Mouse (Mus musculus): ENCODE data around the gene Glis1. TPM values are rescaled to one million over a fixed set of nuclear protein-coding genes. Genes with fewer than 3 reads are reported as not detected.
A peak's percentile ranks its signal among the peaks of the same experiment; 100 is the strongest.

The Glis1 gene
- polyA plus RNA-seq, 1 experiment from 2014 or later: 1.0 TPM

- H3K27ac ChIP-seq (ENCODE audit: low read length): no peak overlapping the region
Observed at GRCm38 (mm10) chr4:107611888-107612650, 177.7 kb downstream of the Glis1 start.

GRCm38 (mm10) chr4:107617596-107618230, 183.3 kb downstream of the Glis1 start:
- H3K27ac ChIP-seq (ENCODE audit: low read length): no peak overlapping the region
- no peaks in the 10 kb centered on the region for H3K36me3 ChIP-seq (ENCODE audit: control insufficient read depth, insufficient read depth, low read length)
- no peaks in the 10 kb centered on the region for H3K4me1 ChIP-seq (replicated peaks; ENCODE audit: control insufficient read depth, insufficient read depth, low read length)
- H3K9me3 ChIP-seq (ENCODE audit: control insufficient read depth, low read length): no peaks in the 10 kb centered on the region
- ATAC-seq (ENCODE audit: low read depth): no peak
- WGBS: 42% methylated on average over 6 of the region's 6 CpGs
- no peak overlapping the region for H3K9ac ChIP-seq (ENCODE audit: low read length)
- no peaks in the 10 kb centered on the region for H3K27me3 ChIP-seq (ENCODE audit: control insufficient read depth, insufficient read depth, low read depth, low read length)
- H3K4me2 ChIP-seq (ENCODE audit: low read depth, low read length): no peak overlapping the region
- H3K4me3 ChIP-seq (ENCODE audit: low read length): no peak overlapping the region

More at GRCm38 (mm10) chr4:107611888-107612650, 177.7 kb downstream of the Glis1 start:
- no peak for ATAC-seq (ENCODE audit: low read depth)
- Histone ChIP-seq H3K4me1 (replicated peaks; ENCODE audit: control insufficient read depth, insufficient read depth, low read length) (no peaks in the 10 kb centered on the region), H3K36me3 (ENCODE audit: control insufficient read depth, insufficient read depth, low read length) (no peaks in the 10 kb centered on the region), H3K9me3 (ENCODE audit: control insufficient read depth, low read length) (no peaks in the 10 kb centered on the region), H3K27me3 (ENCODE audit: control insufficient read depth, insufficient read depth, low read depth, low read length) (no peaks in the 10 kb centered on the region), H3K4me3 (ENCODE audit: low read length) (no peak overlapping the region), H3K4me2 (ENCODE audit: low read depth, low read length) (no peak overlapping the region), H3K9ac (ENCODE audit: low read length) (no peak overlapping the region)
- 44% methylated on average over 9 of the region's 9 CpGs for WGBS

DNA sequence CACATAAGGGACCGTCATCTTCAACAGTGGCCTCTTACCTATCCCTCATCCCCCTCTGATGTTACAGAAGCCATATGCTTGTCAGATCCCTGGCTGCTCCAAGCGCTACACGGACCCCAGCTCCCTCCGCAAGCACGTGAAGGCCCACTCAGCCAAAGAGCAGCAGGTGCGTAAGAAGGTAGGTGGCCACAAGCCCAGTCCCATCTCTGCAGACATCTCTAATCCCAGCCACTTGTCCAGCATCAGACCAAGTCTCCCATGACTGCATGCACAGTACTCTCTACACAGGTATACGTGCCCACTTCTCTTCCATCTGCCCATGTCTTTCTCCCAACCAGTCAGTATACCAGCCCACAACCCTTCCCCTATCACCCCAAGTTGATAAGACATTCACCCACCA, 185.1 kb downstream of the Glis1 start:
- WGBS: 88% methylated on average over 7 of the region's 7 CpGs
- Histone ChIP-seq H3K4me2 (ENCODE audit: low read depth, low read length) (no peak overlapping the region), H3K9me3 (ENCODE audit: control insufficient read depth, low read length) (no peaks in the 10 kb centered on the region), H3K4me3 (ENCODE audit: low read length) (no peak overlapping the region), H3K27ac (ENCODE audit: low read length) (no peak overlapping the region), H3K9ac (ENCODE audit: low read length) (no peak overlapping the region), H3K4me1 (replicated peaks; ENCODE audit: control insufficient read depth, insufficient read depth, low read length) (no peaks in the 10 kb centered on the region), H3K36me3 (ENCODE audit: control insufficient read depth, insufficient read depth, low read length) (no peaks in the 10 kb centered on the region), H3K27me3 (ENCODE audit: control insufficient read depth, insufficient read depth, low read depth, low read length) (no peaks in the 10 kb centered on the region)
- ATAC-seq (ENCODE audit: low read depth): no peak

GRCm38 (mm10) chr4:107621366-107621765, 187.0 kb downstream of the Glis1 start:
- no peak overlapping the region for H3K27ac ChIP-seq (ENCODE audit: low read length)
- 57% methylated on average over 5 of the region's 5 CpGs for WGBS
- no peak overlapping the region for H3K4me2 ChIP-seq (ENCODE audit: low read depth, low read length)
- no peak for ATAC-seq (ENCODE audit: low read depth)
- H3K27me3 ChIP-seq (ENCODE audit: control insufficient read depth, insufficient read depth, low read depth, low read length): no peaks in the 10 kb centered on the region
- H3K9ac ChIP-seq (ENCODE audit: low read length): no peak overlapping the region
- H3K4me3 ChIP-seq (ENCODE audit: low read length): no peak overlapping the region
- no peaks in the 10 kb centered on the region for H3K36me3 ChIP-seq (ENCODE audit: control insufficient read depth, insufficient read depth, low read length)
- H3K4me1 ChIP-seq (replicated peaks; ENCODE audit: control insufficient read depth, insufficient read depth, low read length): no peaks in the 10 kb centered on the region
- no peaks in the 10 kb centered on the region for H3K9me3 ChIP-seq (ENCODE audit: control insufficient read depth, low read length)

- no peaks in the 10 kb centered on the region for H3K9me3 ChIP-seq (ENCODE audit: control insufficient read depth, low read length)
- 56% methylated on average over 6 of the region's 6 CpGs for WGBS
- H3K9ac ChIP-seq (ENCODE audit: low read length): no peak overlapping the region
- no peak overlapping the region for H3K27ac ChIP-seq (ENCODE audit: low read length)
- H3K4me2 ChIP-seq (ENCODE audit: low read depth, low read length): no peak overlapping the region
- H3K4me3 ChIP-seq (ENCODE audit: low read length): no peak overlapping the region
- no peak for ATAC-seq (ENCODE audit: low read depth)
- no peaks in the 10 kb centered on the region for H3K36me3 ChIP-seq (ENCODE audit: control insufficient read depth, insufficient read depth, low read length)
- H3K27me3 ChIP-seq (ENCODE audit: control insufficient read depth, insufficient read depth, low read depth, low read length): no peaks in the 10 kb centered on the region
- H3K4me1 ChIP-seq (replicated peaks; ENCODE audit: control insufficient read depth, insufficient read depth, low read length): no peaks in the 10 kb centered on the region
Observed at GRCm38 (mm10) chr4:107622296-107622695, 187.9 kb downstream of the Glis1 start.

DNA sequence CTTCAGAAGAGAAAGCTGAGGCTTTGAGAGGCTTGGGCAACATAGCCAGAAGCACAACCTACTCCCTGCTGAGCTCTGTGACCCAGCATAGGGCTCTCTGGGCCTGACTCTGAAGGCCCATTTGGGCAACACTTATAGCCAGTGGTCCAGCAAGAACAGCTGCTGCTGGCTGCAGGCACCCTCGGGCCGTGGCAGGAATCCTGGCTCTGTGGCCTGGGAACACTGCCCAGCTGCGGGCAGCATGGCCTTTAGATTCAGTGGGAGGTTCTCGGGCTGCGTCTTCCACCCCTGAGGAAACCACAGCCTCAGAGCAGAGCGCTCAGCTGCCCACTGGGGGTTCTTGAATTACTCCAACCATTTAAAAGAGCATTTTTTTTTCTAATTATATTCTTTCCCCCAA, 189.5 kb downstream of the Glis1 start:
- Histone ChIP-seq H3K4me3 (ENCODE audit: low read length) (no peak overlapping the region), H3K9me3 (ENCODE audit: control insufficient read depth, low read length) (no peaks in the 10 kb centered on the region), H3K9ac (ENCODE audit: low read length) (no peak overlapping the region), H3K27me3 (ENCODE audit: control insufficient read depth, insufficient read depth, low read depth, low read length) (no peaks in the 10 kb centered on the region), H3K4me1 (replicated peaks; ENCODE audit: control insufficient read depth, insufficient read depth, low read length) (no peaks in the 10 kb centered on the region), H3K27ac (ENCODE audit: low read length) (no peak overlapping the region), H3K36me3 (ENCODE audit: control insufficient read depth, insufficient read depth, low read length) (no peaks in the 10 kb centered on the region), H3K4me2 (ENCODE audit: low read depth, low read length) (no peak overlapping the region)
- ATAC-seq (ENCODE audit: low read depth): no peak
- WGBS: 74% methylated on average over 6 of the region's 6 CpGs

- H3K9ac ChIP-seq (ENCODE audit: low read length): no peak overlapping the region
- no peaks in the 10 kb centered on the region for H3K4me1 ChIP-seq (replicated peaks; ENCODE audit: control insufficient read depth, insufficient read depth, low read length)
- no peaks in the 10 kb centered on the region for H3K9me3 ChIP-seq (ENCODE audit: control insufficient read depth, low read length)
- no peak for ATAC-seq (ENCODE audit: low read depth)
- no peak overlapping the region for H3K4me3 ChIP-seq (ENCODE audit: low read length)
- no peak overlapping the region for H3K27ac ChIP-seq (ENCODE audit: low read length)
- no peaks in the 10 kb centered on the region for H3K27me3 ChIP-seq (ENCODE audit: control insufficient read depth, insufficient read depth, low read depth, low read length)
- no peaks in the 10 kb centered on the region for H3K36me3 ChIP-seq (ENCODE audit: control insufficient read depth, insufficient read depth, low read length)
- H3K4me2 ChIP-seq (ENCODE audit: low read depth, low read length): no peak overlapping the region
- 51% methylated on average over 5 of the region's 5 CpGs for WGBS
Observed at GRCm38 (mm10) chr4:107624951-107625350, 190.6 kb downstream of the Glis1 start.

- Histone ChIP-seq H3K9ac (ENCODE audit: low read length) (no peak overlapping the region), H3K4me2 (ENCODE audit: low read depth, low read length) (no peak overlapping the region), H3K27me3 (ENCODE audit: control insufficient read depth, insufficient read depth, low read depth, low read length) (no peaks in the 10 kb centered on the region), H3K36me3 (ENCODE audit: control insufficient read depth, insufficient read depth, low read length) (no peaks in the 10 kb centered on the region), H3K9me3 (ENCODE audit: control insufficient read depth, low read length) (no peaks in the 10 kb centered on the region), H3K27ac (ENCODE audit: low read length) (no peak overlapping the region), H3K4me3 (ENCODE audit: low read length) (no peak overlapping the region), H3K4me1 (replicated peaks; ENCODE audit: control insufficient read depth, insufficient read depth, low read length) (no peaks in the 10 kb centered on the region)
- WGBS: 68% methylated on average over 4 of the region's 4 CpGs
- no peak for ATAC-seq (ENCODE audit: low read depth)
Observed at GRCm38 (mm10) chr4:107628226-107628625, 193.8 kb downstream of the Glis1 start.

GRCm38 (mm10) chr4:107628921-107629411, 194.6 kb downstream of the Glis1 start:
- 28% methylated on average over 17 of the region's 17 CpGs for WGBS

More at GRCm38 (mm10) chr4:107628921-107629411, 194.6 kb downstream of the Glis1 start:
- Histone ChIP-seq H3K27me3 (ENCODE audit: control insufficient read depth, insufficient read depth, low read depth, low read length) (no peaks in the 10 kb centered on the region), H3K4me2 (ENCODE audit: low read depth, low read length) (no peak overlapping the region), H3K36me3 (ENCODE audit: control insufficient read depth, insufficient read depth, low read length) (no peaks in the 10 kb centered on the region), H3K4me3 (ENCODE audit: low read length) (no peak overlapping the region), H3K9ac (ENCODE audit: low read length) (no peak overlapping the region), H3K4me1 (replicated peaks; ENCODE audit: control insufficient read depth, insufficient read depth, low read length) (no peaks in the 10 kb centered on the region), H3K9me3 (ENCODE audit: control insufficient read depth, low read length) (no peaks in the 10 kb centered on the region), H3K27ac (ENCODE audit: low read length) (no peak overlapping the region)
- ATAC-seq (ENCODE audit: low read depth): peak; percentile 53
